Mouse (Mus musculus) kidney, postnatal 4 days (tissue): ENCODE results near the gene Tmem203.
A peak's percentile ranks its signal among the peaks of the same experiment; 100 is the strongest.

Experiments
- DNase-seq, 2 experiments: peaks; one replicate each; pipeline ENCODE4 v3.0.0; 2021; ENCODE audit warnings: mixed read lengths in 2 of 2

Gene Tmem203

GRCm38 (mm10) chr2:25292054-25292544, 36.9 kb downstream of the Tmem203 start:
- peak; percentile 44 to 55 for DNase-seq

- DNase-seq = peak; percentile 88 to 89
Observed at GRCm38 (mm10) chr2:25292856-25293255, 37.6 kb downstream of the Tmem203 start.

- DNase-seq = no peak
Observed at GRCm38 (mm10) chr2:25293706-25294105, 38.5 kb downstream of the Tmem203 start.

GRCm38 (mm10) chr2:25297093-25297492, 41.9 kb downstream of the Tmem203 start:
- no peak for DNase-seq

- no peak for DNase-seq
Observed at GRCm38 (mm10) chr2:25298046-25298445, 42.8 kb downstream of the Tmem203 start.

- no peak for DNase-seq
Observed at GRCm38 (mm10) chr2:25303452-25303851, 48.2 kb downstream of the Tmem203 start.

GRCm38 (mm10) chr2:25303931-25304656, 48.9 kb downstream of the Tmem203 start:
- no peak for DNase-seq

- peak; percentile 53 to 68 for DNase-seq
Observed at GRCm38 (mm10) chr2:25304657-25305541, 49.7 kb downstream of the Tmem203 start.
